Mouse (Mus musculus) cortical plate, adult 2 months (tissue): Measurements from ENCODE around the gene Crtam. TPM values are rescaled to one million over a fixed set of nuclear protein-coding genes. Genes with fewer than 3 reads are reported as not detected.

ENCODE experiments used
- H3K27ac ChIP-seq: fragments of 200-500 bp; 2 replicates; pipeline ENCODE4 v1.5.1; 2012; ENCODE audit warnings: low read length, control low read depth, inconsistent platforms; ENCODE audit not compliant: insufficient read depth
- H3K4me1 ChIP-seq: fragments of 200-500 bp; 2 replicates; pipeline ENCODE4 v1.6.1; 2011; ENCODE audit warnings: low read length; ENCODE audit not compliant: control insufficient read depth, insufficient read depth
- H3K4me3 ChIP-seq: fragments of 200-500 bp; 2 replicates; pipeline ENCODE4 v1.5.1; 2011; ENCODE audit warnings: mild to moderate bottlenecking, low read length, control low read depth; ENCODE audit not compliant: insufficient read depth
- CTCF ChIP-seq: fragments of 200-500 bp; IDR thresholded peaks from 2 replicates; pipeline ENCODE4 v1.5.1; 2011; ENCODE audit warnings: mild to moderate bottlenecking, control low read depth, low read length; ENCODE audit not compliant: insufficient read depth; ENCODE audit errors: extremely low read depth
- POLR2A ChIP-seq: fragments of 200-500 bp; IDR thresholded peaks from 2 replicates; pipeline ENCODE4 v1.6.1; 2011; ENCODE audit warnings: mild to moderate bottlenecking, low read length, control low read depth; ENCODE audit not compliant: insufficient read depth; ENCODE audit errors: extremely low read depth
- polyA plus RNA-seq: library from polyadenylated mRNA; depleted of rRNA; stranded (reverse); fragments of >200 nt; gene quantifications from 2 replicates; pipeline ENCODE4 v1.2.3, GENCODE M21; 2012; rRNA removed

The Crtam gene
- polyA plus RNA-seq, 1 experiment = not detected

- peak overlapping the region; percentile 11; the same call in 1 of the 2 replicates for H3K4me3 ChIP-seq
- H3K27ac ChIP-seq = no peak overlapping the region
- TF ChIP-seq POLR2A = no peak
- no peak for TF ChIP-seq CTCF
- no peaks in the 10 kb centered on the region; the same call in 1 of the 2 replicates for H3K4me1 ChIP-seq
Observed at GRCm38 (mm10) chr9:40964418-40964714, 40.1 kb downstream of the Crtam start.

- Histone ChIP-seq H3K27ac (no peak within 1 kb of the TSS), H3K4me1 (no peaks in the 10 kb centered on the region; the same call in 1 of the 2 replicates), H3K4me3 (peak within 1 kb of the TSS; percentile 11; the same call in 1 of the 2 replicates)
- TF ChIP-seq CTCF = no peak
- TF ChIP-seq POLR2A = no peak
Observed at GRCm38 (mm10) chr9:40963586-40964417, 40.6 kb downstream of the Crtam start, which contains the start of gene Jhy. TSS of gene Jhy (minus strand) at chr9:40964118.

- Histone ChIP-seq H3K4me3 (no peak overlapping the region), H3K4me1 (no peaks in the 10 kb centered on the region; the same call in 1 of the 2 replicates), H3K27ac (no peak overlapping the region)
- TF ChIP-seq CTCF (no peak), POLR2A (no peak)
Observed at GRCm38 (mm10) chr9:40961401-40961800, 43.0 kb downstream of the Crtam start.

GRCm38 (mm10) chr9:40949039-40949615, 55.3 kb downstream of the Crtam start:
- Histone ChIP-seq H3K27ac (no peak overlapping the region), H3K4me3 (no peak overlapping the region), H3K4me1 (no peaks in the 10 kb centered on the region)
- TF ChIP-seq POLR2A = no peak
- no peak for TF ChIP-seq CTCF

GRCm38 (mm10) chr9:40948473-40948872, 56.0 kb downstream of the Crtam start:
- no peak for TF ChIP-seq POLR2A
- no peak for TF ChIP-seq CTCF
- H3K4me1 ChIP-seq = no peaks in the 10 kb centered on the region
- no peak overlapping the region for H3K4me3 ChIP-seq
- H3K27ac ChIP-seq = no peak overlapping the region

- TF ChIP-seq POLR2A = no peak
- no peak for TF ChIP-seq CTCF
- Histone ChIP-seq H3K27ac (no peak overlapping the region), H3K4me3 (no peak overlapping the region), H3K4me1 (no peaks in the 10 kb centered on the region)
Observed at GRCm38 (mm10) chr9:40947131-40947530, 57.3 kb downstream of the Crtam start.

- H3K27ac ChIP-seq = no peak overlapping the region
- no peaks in the 10 kb centered on the region for H3K4me1 ChIP-seq
- no peak overlapping the region for H3K4me3 ChIP-seq
- no peak for TF ChIP-seq POLR2A
- peak; percentile 58 for TF ChIP-seq CTCF
Observed at GRCm38 (mm10) chr9:40937425-40937824, 67.0 kb downstream of the Crtam start.

GRCm38 (mm10) chr9:40933323-40933722, 71.1 kb downstream of the Crtam start:
- Histone ChIP-seq H3K4me1 (no peaks in the 10 kb centered on the region), H3K4me3 (no peak overlapping the region), H3K27ac (no peak overlapping the region)
- TF ChIP-seq CTCF (no peak), POLR2A (no peak)

GRCm38 (mm10) chr9:40927351-40927980, 77.0 kb downstream of the Crtam start:
- Histone ChIP-seq H3K4me3 (no peak overlapping the region), H3K27ac (no peak overlapping the region), H3K4me1 (no peaks in the 10 kb centered on the region)
- TF ChIP-seq POLR2A (no peak), CTCF (no peak)

Other genes with a start within 250 kb of the Crtam start
- gene Hspa8, start 203.6 kb downstream of the Crtam start, polyA plus RNA-seq = 1,998 and 2,235 TPM in 2 replicates
- gene Bsx, start 130.5 kb downstream of the Crtam start, polyA plus RNA-seq = 0.04 and 0.10 TPM in 2 replicates
- gene Jhy, start 40.5 kb downstream of the Crtam start, polyA plus RNA-seq = 0.10 and 0.19 TPM in 2 replicates
- gene Ubash3b, start 157.1 kb upstream of the Crtam start, polyA plus RNA-seq = 11.6 and 12.1 TPM in 2 replicates